Mouse (Mus musculus) limb, embryonic 14.5 days (tissue): ENCODE results near the gene Fkbp9. TPM values are rescaled to one million over a fixed set of nuclear protein-coding genes. Genes with fewer than 3 reads are reported as not detected.

Source experiments
- ATAC-seq: fragments of 200-750 bp; cut with Nextera tagmentation; 2 replicates; pipeline ENCODE4 v1.8.0; 2017; ENCODE audit warnings: low read depth, moderate number of reproducible peaks, moderate TSS enrichment; ENCODE audit not compliant: low FRiP score
- DNase-seq: peaks from one replicate; pipeline ENCODE4 v3.0.0-alpha.2; 2015; ENCODE audit warnings: low spot score
- H3K27ac ChIP-seq: fragments of 300-500 bp; sonication (generic); replicated peaks from 2 replicates; pipeline ENCODE4 v1.5.1; 2014; ENCODE audit warnings: low read depth, mild to moderate bottlenecking, low read length, moderate library complexity, mixed read lengths
- H3K27me3 ChIP-seq: fragments of 300-500 bp; sonication (generic); 2 replicates; pipeline ENCODE4 v1.6.1; 2014; ENCODE audit warnings: low read length, mixed read lengths; ENCODE audit not compliant: control insufficient read depth, insufficient read depth
- H3K36me3 ChIP-seq: fragments of 300-500 bp; sonication (generic); 2 replicates; pipeline ENCODE4 v1.6.1; 2014; ENCODE audit warnings: mild to moderate bottlenecking, low read length, moderate library complexity, mixed read lengths; ENCODE audit not compliant: control insufficient read depth, insufficient read depth
- H3K4me1 ChIP-seq: fragments of 300-500 bp; sonication (generic); 2 replicates; pipeline ENCODE4 v1.6.1; 2014; ENCODE audit warnings: antibody characterized with exemption, low read length, mixed read lengths; ENCODE audit not compliant: control insufficient read depth, insufficient read depth
- H3K4me2 ChIP-seq: fragments of 300-500 bp; sonication (generic); replicated peaks from 2 replicates; pipeline ENCODE4 v1.6.1; 2014; ENCODE audit warnings: low read depth, mild to moderate bottlenecking, low read length, moderate library complexity; ENCODE audit not compliant: severe bottlenecking
- H3K4me3 ChIP-seq: fragments of 300-500 bp; sonication (generic); replicated peaks from 2 replicates; pipeline ENCODE4 v1.5.1; 2014; ENCODE audit warnings: low read length
- H3K9ac ChIP-seq: fragments of 300-500 bp; sonication (generic); 2 replicates; pipeline ENCODE4 v1.6.1; 2014; ENCODE audit warnings: mild to moderate bottlenecking, low read depth, low read length, moderate library complexity; ENCODE audit not compliant: severe bottlenecking
- H3K9me3 ChIP-seq: fragments of 300-500 bp; sonication (generic); 2 replicates; pipeline ENCODE4 v1.6.1; 2016; ENCODE audit warnings: low read length; ENCODE audit not compliant: control insufficient read depth
- POLR2A ChIP-seq: fragments of 200-500 bp; IDR thresholded peaks from 2 replicates; pipeline ENCODE4 v1.8.0; 2012; ENCODE audit warnings: inconsistent platforms, mild to moderate bottlenecking, moderate library complexity, borderline replicate concordance; ENCODE audit not compliant: insufficient read depth, insufficient read length; ENCODE audit errors: extremely low read depth
- WGBS: fragments of 180-500 bp; shearing (Covaris S2); extraction: QIAGEN DNeasy Blood & Tissue Kit; methylation state at CpG from one replicate; pipeline ENCODE4 v1.1.7; 2014; 5-methylcytosine and 5-hydroxymethylcytosine counted together
- polyA plus RNA-seq, 2 experiments: library from polyadenylated mRNA; depleted of rRNA in 1 of 2; stranded (reverse) in 1 of 2; unstranded in 1 of 2; fragments of >200 nt; fragmentation: Nextera tagmentation in 1 of 2; extraction: Ambion mirVana in 1 of 2; gene quantifications; 2 replicates each; pipeline versions ENCODE4 v1.2.1 to v1.2.3; 2012 to 2014

The Fkbp9 gene
- polyA plus RNA-seq, 2 experiments, result 219 to 239 TPM

- Histone ChIP-seq H3K36me3 (no peaks in the 10 kb centered on the region), H3K9ac (no peak overlapping the region), H3K27ac (no peak overlapping the region), H3K4me3 (no peak overlapping the region), H3K9me3 (no peaks in the 10 kb centered on the region), H3K27me3 (no peaks in the 10 kb centered on the region), H3K4me1 (peaks cover 2% of the 10 kb centered on the region; the same call in 1 of the 2 replicates), H3K4me2 (no peak overlapping the region)
- DNase-seq, result no peak
- 80% methylated on average over 12 of the region's 12 CpGs for WGBS
- ATAC-seq, result no peak
- TF ChIP-seq POLR2A, result no peak
Measured at GRCm38 (mm10) chr6:56920222-56921092, 88.6 kb downstream of the Fkbp9 start.

- H3K9ac ChIP-seq, result peak overlapping the region; percentile 76
Measured at GRCm38 (mm10) chr6:56923331-56923725, 91.5 kb downstream of the Fkbp9 start.

DNA sequence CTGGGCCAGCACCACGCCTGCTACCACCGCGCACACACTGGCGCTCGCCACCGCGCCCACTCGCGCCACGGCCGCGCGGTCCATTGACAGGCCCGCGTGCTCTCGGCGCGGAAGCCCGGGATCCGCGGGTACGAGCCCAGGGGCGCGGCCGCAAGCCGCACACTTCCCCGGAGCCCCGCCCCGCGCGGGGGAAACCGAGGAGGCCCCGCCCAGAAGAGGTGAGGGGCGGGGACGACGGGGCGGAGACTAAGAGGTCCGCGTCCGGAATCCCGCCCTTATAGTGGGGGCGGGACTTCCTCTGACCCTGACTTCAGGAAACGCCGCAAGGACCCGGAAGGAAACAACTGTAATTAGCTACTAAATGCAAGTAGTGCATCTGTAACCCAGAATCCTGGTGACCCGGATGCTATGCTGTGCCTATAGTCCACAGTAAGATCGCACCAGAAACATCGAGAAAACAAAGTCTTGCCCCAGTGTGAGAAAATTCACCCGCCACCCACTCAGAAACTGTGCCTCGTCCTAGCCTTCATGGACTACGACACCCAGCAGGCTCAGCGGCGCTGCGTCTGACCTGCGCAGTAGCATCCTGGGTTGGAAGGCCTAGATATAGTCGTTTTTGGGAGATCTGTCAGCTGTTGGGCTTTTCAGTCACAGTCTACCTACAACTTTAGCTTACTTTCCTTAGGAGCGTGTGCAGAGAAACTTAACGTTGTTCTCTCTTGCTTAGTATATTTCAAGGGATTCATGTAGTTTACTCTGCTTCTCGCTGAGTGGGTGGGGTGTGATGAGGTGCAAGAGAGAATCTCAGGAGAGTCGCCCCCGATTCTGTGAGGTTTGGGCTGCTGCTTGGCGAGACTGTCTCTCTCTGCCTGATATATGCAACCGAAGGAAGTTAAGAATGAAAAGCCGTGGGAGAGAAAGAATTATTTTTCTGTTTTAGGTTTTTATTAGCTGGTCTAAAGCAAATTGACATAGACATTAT, 92.2 kb downstream of the Fkbp9 start, which contains the start of the genes Nt5c3 and Vmn1r4:
Gene Nt5c3 (minus strand): TSS at position 207 of the 982 bp plus-strand sequence.
Gene Vmn1r4 (plus strand): TSS at position 290 of the 982 bp plus-strand sequence.
- ATAC-seq (peak; percentile 99), DNase-seq (peak; percentile 98)
- TF ChIP-seq POLR2A, result 0 out of 2 replicates have a peak, but pooled peaks have one; percentile 31
- Histone ChIP-seq H3K4me2 (peak within 1 kb of the TSS; percentile 54), H3K4me3 (peak within 1 kb of the TSS; percentile 70), H3K9ac (peak within 1 kb of the TSS; percentile 76), H3K27me3 (no peaks in the 10 kb centered on the region), H3K27ac (peak within 1 kb of the TSS; percentile 88), H3K4me1 (peaks cover 2% of the 10 kb centered on the region; the same call in 1 of the 2 replicates), H3K9me3 (no peaks in the 10 kb centered on the region; the same call in 1 of the 2 replicates), H3K36me3 (no peaks in the 10 kb centered on the region)
- 3% methylated on average over 59 of the region's 64 CpGs for WGBS

More at GRCm38 (mm10) chr6:56923331-56923725, 91.5 kb downstream of the Fkbp9 start:
- under 1% methylated on average over 25 of the region's 25 CpGs for WGBS
- peak; percentile 48 for DNase-seq
- peaks cover 2% of the 10 kb centered on the region; the same call in 1 of the 2 replicates for H3K4me1 ChIP-seq
- no peaks in the 10 kb centered on the region for H3K36me3 ChIP-seq
- TF ChIP-seq POLR2A, result no peak
- no peaks in the 10 kb centered on the region; the same call in 1 of the 2 replicates for H3K9me3 ChIP-seq
- peak overlapping the region; percentile 70 for H3K4me3 ChIP-seq
- H3K27me3 ChIP-seq, result no peaks in the 10 kb centered on the region
- H3K4me2 ChIP-seq, result peak overlapping the region; percentile 54
- ATAC-seq, result 0 out of 2 replicates have a peak, but pooled peaks have one; percentile 2
- H3K27ac ChIP-seq, result peak overlapping the region; percentile 88

Other genes starting within 250 kb of the Fkbp9 start
- gene Lsm5, start 127.3 kb upstream of the Fkbp9 start, polyA plus RNA-seq (2012; rRNA removed), result 58.5 and 122 TPM in 2 replicates
- gene Lsm5, start 127.3 kb upstream of the Fkbp9 start, polyA plus RNA-seq (2014; fragmentation: Nextera tagmentation; extraction: Ambion mirVana), result 127 and 135 TPM in 2 replicates
- gene Avl9, start 117.2 kb upstream of the Fkbp9 start, polyA plus RNA-seq (2012; rRNA removed), result 9.0 and 9.4 TPM in 2 replicates
- 13.0 and 13.3 TPM in 2 replicates for gene Avl9, start 117.2 kb upstream of the Fkbp9 start, polyA plus RNA-seq (2014; fragmentation: Nextera tagmentation; extraction: Ambion mirVana)
- gene Kbtbd2, start 34.2 kb upstream of the Fkbp9 start, polyA plus RNA-seq (2012; rRNA removed), result 25.1 and 27.0 TPM in 2 replicates
- gene Kbtbd2, start 34.2 kb upstream of the Fkbp9 start, polyA plus RNA-seq (2014; fragmentation: Nextera tagmentation; extraction: Ambion mirVana), result 17.6 and 18.6 TPM in 2 replicates
- 18.8 and 22.7 TPM in 2 replicates for gene Nt5c3, start 91.9 kb downstream of the Fkbp9 start, polyA plus RNA-seq (2012; rRNA removed)
- gene Nt5c3, start 91.9 kb downstream of the Fkbp9 start, polyA plus RNA-seq (2014; fragmentation: Nextera tagmentation; extraction: Ambion mirVana), result 60.3 and 62.9 TPM in 2 replicates
- 0.15 and 0.24 TPM in 2 replicates for gene Vmn1r4, start 92.0 kb downstream of the Fkbp9 start, polyA plus RNA-seq (2012; rRNA removed)
- 0.12 and 0.29 TPM in 2 replicates for gene Vmn1r4, start 92.0 kb downstream of the Fkbp9 start, polyA plus RNA-seq (2014; fragmentation: Nextera tagmentation; extraction: Ambion mirVana)
- not detected in 2 replicates for gene Vmn1r5, start 138.2 kb downstream of the Fkbp9 start, polyA plus RNA-seq (2012; rRNA removed)
- gene Vmn1r5, start 138.2 kb downstream of the Fkbp9 start, polyA plus RNA-seq (2014; fragmentation: Nextera tagmentation; extraction: Ambion mirVana), result not detected in 2 replicates
- gene Vmn1r6, start 165.2 kb downstream of the Fkbp9 start, polyA plus RNA-seq (2012; rRNA removed), result not detected in 2 replicates
- gene Vmn1r6, start 165.2 kb downstream of the Fkbp9 start, polyA plus RNA-seq (2014; fragmentation: Nextera tagmentation; extraction: Ambion mirVana), result not detected in 2 replicates
- gene Vmn1r7, start 193.3 kb downstream of the Fkbp9 start, polyA plus RNA-seq (2012; rRNA removed), result not detected in 2 replicates
- gene Vmn1r7, start 193.3 kb downstream of the Fkbp9 start, polyA plus RNA-seq (2014; fragmentation: Nextera tagmentation; extraction: Ambion mirVana), result not detected in 2 replicates
- gene Vmn1r8, start 200.2 kb downstream of the Fkbp9 start, polyA plus RNA-seq (2012; rRNA removed), result not detected in 2 replicates
- gene Vmn1r8, start 200.2 kb downstream of the Fkbp9 start, polyA plus RNA-seq (2014; fragmentation: Nextera tagmentation; extraction: Ambion mirVana), result not detected in 2 replicates
- not detected in 2 replicates for gene Vmn1r9, start 234.7 kb downstream of the Fkbp9 start, polyA plus RNA-seq (2012; rRNA removed)
- gene Vmn1r9, start 234.7 kb downstream of the Fkbp9 start, polyA plus RNA-seq (2014; fragmentation: Nextera tagmentation; extraction: Ambion mirVana), result not detected in 2 replicates